Mouse (Mus musculus) liver, embryonic 11.5 days (tissue): ENCODE measurements around the gene Parp12. TPM values are rescaled to one million over a fixed set of nuclear protein-coding genes. Genes with fewer than 3 reads are reported as not detected.

Experiments
- ATAC-seq: fragments of 200-750 bp; cut with Nextera tagmentation; replicated peaks from 2 replicates; pipeline ENCODE4 v1.8.0; 2017; ENCODE audit warnings: moderate number of reproducible peaks, mild to moderate bottlenecking, moderate TSS enrichment, moderate library complexity; ENCODE audit not compliant: low FRiP score
- DNase-seq: peaks from one replicate; pipeline ENCODE4 v3.0.0-alpha.2; 2017; ENCODE audit warnings: low spot score
- H3K27ac ChIP-seq: fragments of 300-500 bp; sonication (generic); 2 replicates; pipeline ENCODE4 v1.5.1; 2014; ENCODE audit warnings: mild to moderate bottlenecking, low read depth, low read length, control low read depth
- H3K27me3 ChIP-seq: fragments of 300-500 bp; sonication (generic); replicated peaks from 2 replicates; pipeline ENCODE4 v1.6.1; 2014; ENCODE audit warnings: low read length, mixed read lengths; ENCODE audit not compliant: control insufficient read depth, insufficient read depth
- H3K36me3 ChIP-seq: fragments of 300-500 bp; sonication (generic); 2 replicates; pipeline ENCODE4 v1.6.1; 2014; ENCODE audit warnings: mild to moderate bottlenecking, low read length, moderate library complexity, mixed read lengths; ENCODE audit not compliant: control insufficient read depth, insufficient read depth
- H3K4me1 ChIP-seq: fragments of 300-500 bp; sonication (generic); replicated peaks from 2 replicates; pipeline ENCODE4 v1.6.1; 2014; ENCODE audit warnings: low read length, mixed read lengths; ENCODE audit not compliant: control insufficient read depth, insufficient read depth
- H3K4me2 ChIP-seq: fragments of 300-500 bp; sonication (generic); 2 replicates; pipeline ENCODE4 v1.6.1; 2014; ENCODE audit warnings: mild to moderate bottlenecking, control low read depth, moderate library complexity
- H3K4me3 ChIP-seq: fragments of 300-500 bp; sonication (generic); 2 replicates; pipeline ENCODE4 v1.5.1; 2014; ENCODE audit warnings: low read depth, low read length, control low read depth
- H3K9ac ChIP-seq: fragments of 300-500 bp; sonication (generic); 2 replicates; pipeline ENCODE4 v1.6.1; 2014; ENCODE audit warnings: low read depth, low read length, control low read depth
- H3K9me3 ChIP-seq: fragments of 300-500 bp; sonication (generic); 2 replicates; pipeline ENCODE4 v1.6.1; 2016; ENCODE audit warnings: low read length, inconsistent platforms, mixed read lengths; ENCODE audit not compliant: control insufficient read depth
- WGBS: fragments of 180-500 bp; shearing (Covaris S2); extraction: QIAGEN DNeasy Blood & Tissue Kit; methylation state at CpG from one replicate; pipeline ENCODE4 v1.1.7; 2014; 5-methylcytosine and 5-hydroxymethylcytosine counted together
- polyA plus RNA-seq: library from polyadenylated mRNA; unstranded; fragments of >200 nt; fragmentation: Nextera tagmentation; extraction: Ambion mirVana; gene quantifications from 2 replicates; pipeline ENCODE4 v1.2.1, GENCODE M21; 2014

Parp12 gene
- polyA plus RNA-seq, 1 experiment from 2014 or later, result 3.8 TPM

DNA sequence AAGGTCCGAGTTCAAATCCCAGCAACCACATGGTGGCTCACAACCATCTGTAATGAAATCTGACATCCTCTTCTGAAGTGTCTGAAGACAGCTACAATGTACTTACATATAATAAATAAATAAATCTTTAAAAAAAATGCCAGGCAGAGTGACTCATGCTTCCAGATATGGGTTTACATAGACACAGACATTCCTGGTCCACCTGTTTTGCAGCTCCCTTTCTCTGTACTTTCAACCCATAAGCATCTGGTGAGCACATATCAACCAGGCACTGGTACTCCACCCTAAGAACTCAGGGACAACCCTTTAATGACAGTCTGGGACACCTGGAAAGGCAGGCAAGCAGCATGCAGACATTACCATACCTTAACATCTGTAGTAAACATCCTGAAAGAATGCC lies 2.7 kb downstream of the Parp12 start:
- no peak overlapping the region for H3K4me3 ChIP-seq
- ATAC-seq, result no peak
- no peak overlapping the region for H3K9ac ChIP-seq
- WGBS, result 66% methylated on average over 1 of the region's 1 CpGs
- no peaks in the 10 kb centered on the region for H3K4me1 ChIP-seq
- H3K27ac ChIP-seq, result no peak overlapping the region
- DNase-seq, result no peak
- no peak overlapping the region for H3K4me2 ChIP-seq
- no peaks in the 10 kb centered on the region for H3K36me3 ChIP-seq
- peaks cover 3% of the 10 kb centered on the region; the same call in 1 of the 2 replicates for H3K9me3 ChIP-seq
- peaks cover 42% of the 10 kb centered on the region for H3K27me3 ChIP-seq

GRCm38 (mm10) chr6:39113141-39113540 lies 5.0 kb downstream of the Parp12 start:
- no peak overlapping the region for H3K4me3 ChIP-seq
- peaks cover 27% of the 10 kb centered on the region for H3K27me3 ChIP-seq
- H3K9me3 ChIP-seq, result no peaks in the 10 kb centered on the region
- no peak overlapping the region for H3K27ac ChIP-seq
- no peak overlapping the region for H3K9ac ChIP-seq
- ATAC-seq, result no peak
- no peaks in the 10 kb centered on the region for H3K4me1 ChIP-seq
- no peaks in the 10 kb centered on the region for H3K36me3 ChIP-seq
- DNase-seq, result no peak
- WGBS, result 80% methylated on average over 3 of the region's 3 CpGs
- H3K4me2 ChIP-seq, result no peak overlapping the region

GRCm38 (mm10) chr6:39112701-39113100 lies 5.4 kb downstream of the Parp12 start:
- no peak overlapping the region for H3K27ac ChIP-seq
- H3K27me3 ChIP-seq, result peaks cover 23% of the 10 kb centered on the region
- no peak for ATAC-seq
- no peak overlapping the region for H3K9ac ChIP-seq
- no peak overlapping the region for H3K4me2 ChIP-seq
- H3K9me3 ChIP-seq, result no peaks in the 10 kb centered on the region
- no peak for DNase-seq
- no peaks in the 10 kb centered on the region for H3K36me3 ChIP-seq
- 74% methylated on average over 3 of the region's 3 CpGs for WGBS
- H3K4me3 ChIP-seq, result no peak overlapping the region
- H3K4me1 ChIP-seq, result no peaks in the 10 kb centered on the region

- Histone ChIP-seq H3K27me3 (no peaks in the 10 kb centered on the region), H3K9me3 (no peaks in the 10 kb centered on the region), H3K27ac (no peak overlapping the region), H3K9ac (no peak overlapping the region), H3K4me1 (no peaks in the 10 kb centered on the region), H3K4me2 (no peak overlapping the region), H3K36me3 (no peaks in the 10 kb centered on the region; the same call in 1 of the 2 replicates), H3K4me3 (no peak overlapping the region)
- ATAC-seq, result no peak
- no peak for DNase-seq
- WGBS, result 58% methylated on average over 2 of the region's 2 CpGs
These were observed 11.3 kb downstream of the Parp12 start for GRCm38 (mm10) chr6:39106812-39107211.

GRCm38 (mm10) chr6:39104631-39105030 lies 13.5 kb downstream of the Parp12 start:
- DNase-seq (no peak), ATAC-seq (no peak)
- no peaks in the 10 kb centered on the region for H3K9me3 ChIP-seq
- H3K4me2 ChIP-seq, result no peak overlapping the region
- H3K27me3 ChIP-seq, result no peaks in the 10 kb centered on the region
- no peak overlapping the region for H3K27ac ChIP-seq
- WGBS, result 66% methylated on average over 4 of the region's 4 CpGs
- no peaks in the 10 kb centered on the region for H3K4me1 ChIP-seq
- no peak overlapping the region for H3K4me3 ChIP-seq
- no peak overlapping the region for H3K9ac ChIP-seq
- H3K36me3 ChIP-seq, result no peaks in the 10 kb centered on the region; the same call in 1 of the 2 replicates

GRCm38 (mm10) chr6:39076498-39076897 lies 41.7 kb downstream of the Parp12 start:
- no peaks in the 10 kb centered on the region for H3K36me3 ChIP-seq
- no peak overlapping the region for H3K4me2 ChIP-seq
- H3K4me1 ChIP-seq, result no peaks in the 10 kb centered on the region
- no peak overlapping the region for H3K4me3 ChIP-seq
- DNase-seq (no peak), ATAC-seq (no peak)
- no peak overlapping the region for H3K9ac ChIP-seq
- no peaks in the 10 kb centered on the region for H3K9me3 ChIP-seq
- H3K27ac ChIP-seq, result no peak overlapping the region
- H3K27me3 ChIP-seq, result no peaks in the 10 kb centered on the region

GRCm38 (mm10) chr6:39074186-39074585 lies 44.0 kb downstream of the Parp12 start:
- Histone ChIP-seq H3K36me3 (no peaks in the 10 kb centered on the region), H3K4me3 (no peak overlapping the region), H3K27ac (no peak overlapping the region), H3K27me3 (no peaks in the 10 kb centered on the region), H3K4me1 (no peaks in the 10 kb centered on the region), H3K9me3 (no peaks in the 10 kb centered on the region), H3K9ac (no peak overlapping the region), H3K4me2 (no peak overlapping the region)
- ATAC-seq (no peak), DNase-seq (no peak)

DNA sequence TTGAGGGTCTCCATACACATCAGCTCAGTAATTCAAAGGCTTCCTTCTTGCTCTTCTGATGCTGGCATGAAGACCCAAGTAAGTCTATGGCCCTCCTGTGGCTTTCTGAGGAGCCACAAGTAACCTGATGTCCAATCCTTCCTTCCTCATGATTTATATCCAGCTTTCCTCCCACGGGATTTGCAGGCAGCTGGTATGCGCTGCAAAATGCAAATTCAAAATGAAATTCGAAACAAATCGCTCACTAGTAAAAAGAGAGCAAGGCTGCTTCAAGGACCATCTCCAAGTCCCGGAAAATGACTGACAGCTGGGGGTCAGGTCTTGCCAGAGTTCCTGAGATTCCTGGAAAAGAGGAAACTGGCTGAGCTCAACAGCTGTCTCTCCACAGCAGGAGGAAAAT lies 45.5 kb downstream of the Parp12 start:
- Histone ChIP-seq H3K4me1 (no peaks in the 10 kb centered on the region), H3K27me3 (no peaks in the 10 kb centered on the region), H3K4me3 (no peak overlapping the region), H3K4me2 (no peak overlapping the region), H3K36me3 (no peaks in the 10 kb centered on the region), H3K9ac (no peak overlapping the region), H3K9me3 (no peaks in the 10 kb centered on the region), H3K27ac (no peak overlapping the region)
- ATAC-seq, result no peak
- DNase-seq, result no peak
- 66% methylated on average over 5 of the region's 5 CpGs for WGBS

DNA sequence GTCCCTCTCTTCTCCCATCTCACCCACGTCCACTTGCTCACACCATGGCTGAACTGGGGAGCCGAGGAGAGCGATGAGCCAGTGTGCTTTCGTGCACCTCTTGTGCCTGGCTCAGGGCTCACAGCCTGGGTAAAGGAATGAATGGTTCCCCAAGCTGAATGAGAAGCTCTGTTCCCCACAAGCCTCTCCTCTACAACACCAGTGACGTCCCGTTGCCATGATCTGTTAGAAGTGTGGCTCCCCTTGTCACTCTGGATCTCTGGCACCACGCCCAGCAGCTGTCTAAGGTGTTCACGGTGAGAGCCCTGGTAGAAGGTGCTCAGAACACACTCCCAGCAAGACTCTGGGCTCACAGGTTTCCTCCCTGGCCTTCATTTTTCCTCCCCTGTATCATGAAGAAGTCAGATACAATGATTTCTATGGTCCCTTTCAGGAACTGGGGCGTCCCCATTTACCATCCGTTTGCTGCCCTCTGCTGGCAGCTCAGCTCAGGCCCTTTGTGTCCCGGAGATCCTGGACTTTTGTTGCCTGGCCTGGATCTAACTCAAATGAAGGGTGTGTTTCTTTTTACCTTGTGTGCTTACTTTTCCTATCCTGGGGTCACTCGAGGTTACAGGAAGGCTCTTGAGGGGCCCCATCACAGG lies 51.1 kb downstream of the Parp12 start:
- no peak; the same call in 1 of the 2 replicates for ATAC-seq
- 50% methylated on average over 12 of the region's 12 CpGs for WGBS

More for the DNA sequence above, 51.1 kb downstream of the Parp12 start:
- H3K4me2 ChIP-seq, result no peak overlapping the region
- H3K4me1 ChIP-seq, result no peaks in the 10 kb centered on the region
- H3K9me3 ChIP-seq, result no peaks in the 10 kb centered on the region
- H3K4me3 ChIP-seq, result no peak overlapping the region
- H3K9ac ChIP-seq, result no peak overlapping the region
- no peak overlapping the region; the same call in 1 of the 2 replicates for H3K27ac ChIP-seq
- H3K27me3 ChIP-seq, result no peaks in the 10 kb centered on the region
- H3K36me3 ChIP-seq, result no peaks in the 10 kb centered on the region
- DNase-seq, result peak; percentile 74
